Mouse (Mus musculus) forebrain, postnatal 0 days (tissue): Measurements from ENCODE around the gene Mfn1. TPM values are rescaled to one million over a fixed set of nuclear protein-coding genes. Genes with fewer than 3 reads are reported as not detected.
A peak's percentile ranks its signal among the peaks of the same experiment; 100 is the strongest.

ENCODE experiments used
- ATAC-seq: fragments of 200-750 bp; cut with Nextera tagmentation; 2 replicates; pipeline ENCODE4 v1.8.0; 2017; ENCODE audit warnings: mild to moderate bottlenecking, moderate library complexity
- DNase-seq: peaks from one replicate; pipeline ENCODE4 v3.0.0-alpha.2; 2015
- H3K27ac ChIP-seq: fragments of 300-500 bp; sonication (generic); 2 replicates; pipeline ENCODE4 v1.5.1; 2014; ENCODE audit warnings: low read depth, mild to moderate bottlenecking, antibody characterized with exemption, low read length, moderate library complexity, mixed read lengths
- H3K27me3 ChIP-seq: fragments of 300-500 bp; sonication (generic); 2 replicates; pipeline ENCODE4 v1.6.1; 2014; ENCODE audit warnings: mild to moderate bottlenecking, low read length, mixed read lengths; ENCODE audit not compliant: insufficient read depth
- H3K36me3 ChIP-seq: fragments of 300-500 bp; sonication (generic); 2 replicates; pipeline ENCODE4 v1.6.1; 2014; ENCODE audit warnings: mild to moderate bottlenecking, moderate library complexity; ENCODE audit not compliant: insufficient read depth
- H3K4me1 ChIP-seq: fragments of 300-500 bp; sonication (generic); 2 replicates; pipeline ENCODE4 v1.6.1; 2014; ENCODE audit warnings: antibody characterized with exemption; ENCODE audit not compliant: insufficient read depth
- H3K4me2 ChIP-seq: fragments of 300-500 bp; sonication (generic); 2 replicates; pipeline ENCODE4 v1.6.1; 2014; ENCODE audit warnings: low read depth, mild to moderate bottlenecking, moderate library complexity
- H3K4me3 ChIP-seq: fragments of 300-500 bp; sonication (generic); 2 replicates; pipeline ENCODE4 v1.5.1; 2014; ENCODE audit warnings: low read depth, low read length, mixed read lengths
- H3K9ac ChIP-seq: fragments of 300-500 bp; sonication (generic); 2 replicates; pipeline ENCODE4 v1.6.1; 2014; ENCODE audit warnings: mild to moderate bottlenecking
- H3K9me3 ChIP-seq: fragments of 300-500 bp; sonication (generic); 2 replicates; pipeline ENCODE4 v1.6.1; 2016; ENCODE audit warnings: low read length
- CTCF ChIP-seq: sonication (generic); IDR thresholded peaks from 2 replicates; pipeline ENCODE4 v1.5.1; 2016; ENCODE audit warnings: antibody characterized with exemption, control low read depth, low read depth
- WGBS: fragments of 180-500 bp; shearing (Covaris S2); extraction: QIAGEN DNeasy Blood & Tissue Kit; methylation state at CpG from one replicate; pipeline ENCODE4 v1.1.7; 2014; 5-methylcytosine and 5-hydroxymethylcytosine counted together
- polyA plus RNA-seq: library from polyadenylated mRNA; unstranded; fragments of >200 nt; fragmentation: Nextera tagmentation; extraction: Ambion mirVana; gene quantifications from 2 replicates; pipeline ENCODE4 v1.2.1, GENCODE M21; 2015
- total RNA-seq: library from RNA; depleted of rRNA; stranded (reverse); fragments of >200 nt; gene quantifications from 2 replicates; pipeline ENCODE4 v1.2.3, GENCODE M21; 2014

Mfn1 gene
- total and polyA plus RNA-seq, 2 experiments from 2014 or later = 30.1 to 52.6 TPM

DNA sequence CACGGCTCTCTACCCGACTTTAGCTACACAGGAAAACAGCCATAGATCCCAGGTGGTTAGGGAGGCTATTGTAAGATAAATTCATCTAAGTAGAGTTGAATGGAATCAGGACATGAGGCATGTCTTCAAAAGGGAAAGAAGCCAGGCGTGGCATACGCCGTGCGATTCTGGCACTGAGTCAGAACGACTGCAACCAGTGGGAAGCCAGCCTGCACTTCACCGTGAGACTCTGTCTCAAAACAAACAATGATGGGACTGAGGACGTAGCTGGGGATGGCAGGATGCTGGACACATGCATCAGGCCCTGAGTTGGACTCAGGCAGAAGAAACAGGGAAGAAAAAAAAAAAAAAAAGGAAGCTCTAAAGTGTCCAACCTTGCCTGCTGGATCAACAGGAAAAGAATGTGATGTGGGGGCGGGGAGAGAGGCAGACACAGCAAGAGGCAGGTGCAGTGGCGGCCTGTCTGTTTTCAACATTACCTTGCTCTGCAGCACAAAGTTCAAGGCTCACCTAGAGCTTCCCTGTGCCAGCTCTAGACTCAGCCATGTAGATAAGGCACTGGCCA, 82.4 kb downstream of the Mfn1 start:
- Histone ChIP-seq H3K27me3 (no peaks in the 10 kb centered on the region), H3K4me2 (no peak overlapping the region), H3K4me1 (0 out of 2 replicates have a peak, but pooled peaks cover 4% of the 10 kb centered on the region), H3K9me3 (no peaks in the 10 kb centered on the region), H3K4me3 (no peak overlapping the region), H3K36me3 (no peaks in the 10 kb centered on the region), H3K27ac (no peak overlapping the region), H3K9ac (no peak overlapping the region)
- TF ChIP-seq CTCF = no peak
- ATAC-seq (no peak), DNase-seq (no peak)
- 68% methylated on average over 11 of the region's 11 CpGs for WGBS

GRCm38 (mm10) chr3:32614786-32615185, 85.5 kb downstream of the Mfn1 start:
- no peak for ATAC-seq
- WGBS = 72% methylated on average over 2 of the region's 2 CpGs
- H3K4me2 ChIP-seq = peak overlapping the region; percentile 29

GRCm38 (mm10) chr3:32615376-32615775, 86.1 kb downstream of the Mfn1 start:
- DNase-seq (no peak), ATAC-seq (no peak)
- Histone ChIP-seq H3K9ac (peak overlapping the region; percentile 64), H3K4me1 (0 out of 2 replicates have a peak, but pooled peaks cover 4% of the 10 kb centered on the region), H3K9me3 (no peaks in the 10 kb centered on the region), H3K27ac (no peak overlapping the region), H3K4me2 (peak overlapping the region; percentile 48), H3K36me3 (no peaks in the 10 kb centered on the region), H3K4me3 (peak overlapping the region; percentile 70), H3K27me3 (no peaks in the 10 kb centered on the region)
- WGBS = 66% methylated on average over 5 of the region's 5 CpGs
- TF ChIP-seq CTCF = no peak

More at GRCm38 (mm10) chr3:32614786-32615185, 85.5 kb downstream of the Mfn1 start:
- H3K9me3 ChIP-seq = no peaks in the 10 kb centered on the region
- 0 out of 2 replicates have a peak, but pooled peaks cover 4% of the 10 kb centered on the region for H3K4me1 ChIP-seq
- no peak overlapping the region; the same call in 1 of the 2 replicates for H3K4me3 ChIP-seq
- H3K9ac ChIP-seq = no peak overlapping the region
- no peak for DNase-seq
- H3K27me3 ChIP-seq = no peaks in the 10 kb centered on the region
- no peaks in the 10 kb centered on the region for H3K36me3 ChIP-seq
- no peak for TF ChIP-seq CTCF
- H3K27ac ChIP-seq = no peak overlapping the region

GRCm38 (mm10) chr3:32616006-32616330, 86.7 kb downstream of the Mfn1 start:
- Histone ChIP-seq H3K27me3 (no peaks in the 10 kb centered on the region), H3K4me1 (0 out of 2 replicates have a peak, but pooled peaks cover 4% of the 10 kb centered on the region), H3K27ac (peak overlapping the region; percentile 79), H3K4me3 (peak overlapping the region; percentile 70), H3K9ac (peak overlapping the region; percentile 64), H3K36me3 (no peaks in the 10 kb centered on the region), H3K9me3 (no peaks in the 10 kb centered on the region), H3K4me2 (peak overlapping the region; percentile 48)
- peak; percentile 21 for DNase-seq
- no peak for ATAC-seq
- no peak for TF ChIP-seq CTCF
- 6% methylated on average over 14 of the region's 14 CpGs for WGBS

DNA sequence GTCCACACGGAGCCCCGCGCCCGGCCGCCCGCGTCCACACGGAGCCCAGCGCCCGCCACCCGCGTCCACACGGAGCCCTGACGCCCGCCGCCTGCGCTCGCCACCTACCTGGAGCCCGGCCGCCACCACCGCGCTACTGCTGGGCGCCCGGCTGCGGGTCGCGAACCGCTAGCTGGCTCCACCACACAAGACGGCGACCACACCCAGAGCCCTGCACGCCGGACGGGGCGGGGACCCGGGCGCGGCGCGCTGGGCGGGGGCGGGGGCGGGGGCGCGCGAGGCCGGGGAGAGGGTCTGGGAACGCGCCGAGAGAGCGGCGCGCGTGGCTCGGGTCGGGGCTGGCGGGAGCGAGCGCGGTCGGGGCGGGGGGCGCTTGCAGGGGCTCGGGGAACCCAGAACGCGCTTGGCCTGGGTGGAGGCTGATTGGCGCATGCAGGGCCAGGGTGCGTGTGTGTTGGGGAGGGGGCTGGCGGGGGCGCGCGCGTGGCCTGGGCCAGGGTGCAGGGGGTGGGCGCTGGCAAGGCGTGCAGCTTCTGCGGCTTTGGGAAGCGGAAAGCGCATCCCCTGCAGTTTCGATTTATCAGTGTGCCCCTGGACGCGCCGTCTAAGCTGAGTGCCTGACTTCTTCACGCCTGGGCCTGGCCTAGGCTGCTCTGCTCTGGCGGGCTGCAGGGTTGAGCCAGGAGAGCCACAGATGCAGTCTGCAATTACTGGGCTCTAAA, 87.2 kb downstream of the Mfn1 start, which contains the start of gene Gnb4:
Gnb4 (minus strand) TSS at position 255 of the 722 bp plus-strand sequence.
- no peak for TF ChIP-seq CTCF
- Histone ChIP-seq H3K9ac (peak within 1 kb of the TSS; percentile 64), H3K9me3 (no peaks in the 10 kb centered on the region), H3K4me3 (peak within 1 kb of the TSS; percentile 70), H3K27me3 (no peaks in the 10 kb centered on the region), H3K27ac (peak within 1 kb of the TSS; percentile 79), H3K4me2 (peak within 1 kb of the TSS; percentile 48), H3K36me3 (no peaks in the 10 kb centered on the region), H3K4me1 (0 out of 2 replicates have a peak, but pooled peaks cover 4% of the 10 kb centered on the region)
- DNase-seq = peak; percentile 84
- WGBS = 2% methylated on average over 52 of the region's 83 CpGs
- peak; percentile 94 for ATAC-seq

DNA sequence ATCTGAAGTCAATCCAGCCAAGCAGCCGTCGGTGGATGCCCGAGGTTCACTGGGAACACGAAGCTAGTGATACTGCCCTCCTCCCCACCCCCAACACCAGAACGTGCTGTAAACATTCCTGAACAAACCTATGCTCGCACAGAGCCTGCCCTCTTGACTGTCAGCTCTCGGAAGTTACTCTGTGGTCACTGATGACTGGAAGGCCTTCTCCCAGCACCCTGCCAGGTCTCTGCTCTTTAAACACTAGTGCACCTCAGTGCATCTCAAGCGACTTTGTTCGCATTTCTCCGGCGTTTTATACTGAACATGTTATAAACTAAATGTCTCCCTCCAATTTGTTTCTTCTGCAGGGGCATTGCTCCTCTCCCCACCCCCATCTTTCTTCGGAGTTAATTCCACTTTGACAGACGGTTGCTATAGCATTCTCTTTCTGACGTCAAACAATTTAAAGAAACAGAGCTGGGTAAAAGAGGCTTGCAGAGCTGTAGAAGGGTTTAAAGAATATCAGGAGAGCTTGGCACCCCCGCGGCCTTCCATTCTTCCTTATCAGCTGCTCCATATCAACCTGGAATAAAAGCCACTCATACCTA, 87.9 kb downstream of the Mfn1 start:
- TF ChIP-seq CTCF = no peak
- Histone ChIP-seq H3K27ac (peak overlapping the region; percentile 79), H3K4me2 (peak overlapping the region; percentile 48), H3K9ac (peak overlapping the region; percentile 64), H3K4me1 (0 out of 2 replicates have a peak, but pooled peaks cover 4% of the 10 kb centered on the region), H3K9me3 (no peaks in the 10 kb centered on the region), H3K4me3 (peak overlapping the region; percentile 70), H3K36me3 (no peaks in the 10 kb centered on the region), H3K27me3 (no peaks in the 10 kb centered on the region)
- 19% methylated on average over 16 of the region's 16 CpGs for WGBS
- DNase-seq (peak; percentile 42), ATAC-seq (peak; percentile 37)

DNA sequence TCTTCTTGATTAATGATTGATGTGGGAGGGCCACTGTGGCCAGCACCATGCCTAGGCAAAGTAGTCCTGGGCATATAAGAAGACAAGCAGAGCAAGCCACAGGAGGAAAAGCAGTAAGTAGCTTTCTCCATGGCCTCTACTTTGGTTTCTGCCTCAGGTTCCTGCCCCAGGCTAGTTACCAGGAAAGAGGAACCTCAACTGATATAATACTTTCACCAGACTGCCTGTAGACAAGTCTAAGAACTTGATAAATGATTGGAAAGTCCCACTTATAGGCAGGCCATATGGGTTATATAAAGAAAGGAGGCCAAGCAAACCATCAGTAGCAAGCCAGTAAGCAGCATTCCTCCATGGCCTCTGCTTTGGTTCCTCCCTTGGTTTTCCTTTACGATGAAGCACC, 92.4 kb downstream of the Mfn1 start:
- Histone ChIP-seq H3K9me3 (no peaks in the 10 kb centered on the region), H3K36me3 (no peaks in the 10 kb centered on the region), H3K27me3 (no peaks in the 10 kb centered on the region), H3K4me2 (no peak overlapping the region), H3K27ac (no peak overlapping the region), H3K4me3 (no peak overlapping the region), H3K4me1 (no peaks in the 10 kb centered on the region), H3K9ac (no peak overlapping the region)
- WGBS = 93% methylated on average over 1 of the region's 1 CpGs
- ATAC-seq (no peak), DNase-seq (no peak)
- TF ChIP-seq CTCF = no peak
